Mouse (Mus musculus): ENCODE results near the gene Grik4.

Grik4 gene

DNA sequence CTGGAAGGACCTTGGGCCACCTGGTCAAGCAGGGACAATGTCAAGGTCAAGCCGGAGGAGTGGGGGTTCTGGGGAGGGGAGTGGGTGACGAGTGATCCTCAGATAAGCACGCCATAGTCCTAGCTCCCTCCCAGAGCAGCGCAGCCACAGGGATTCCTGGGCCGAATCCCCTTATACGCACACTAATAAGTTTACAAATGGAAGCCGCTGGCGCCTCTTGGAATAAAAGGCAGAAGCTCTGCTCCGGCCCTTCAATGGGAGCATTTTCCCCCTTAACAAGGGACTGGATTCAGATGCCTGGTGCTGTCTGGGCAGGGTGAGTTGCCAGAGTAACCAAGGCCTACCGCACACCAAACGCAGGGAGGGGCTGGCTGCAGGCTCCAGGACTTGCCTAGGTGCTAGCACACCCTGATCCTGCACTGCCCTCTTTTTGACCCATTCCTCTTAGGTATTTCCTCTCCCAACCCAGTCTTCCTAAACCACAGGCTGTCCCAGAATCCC is 46.2 kb downstream of the Grik4 start:
- DNase-seq, result no peak

DNA sequence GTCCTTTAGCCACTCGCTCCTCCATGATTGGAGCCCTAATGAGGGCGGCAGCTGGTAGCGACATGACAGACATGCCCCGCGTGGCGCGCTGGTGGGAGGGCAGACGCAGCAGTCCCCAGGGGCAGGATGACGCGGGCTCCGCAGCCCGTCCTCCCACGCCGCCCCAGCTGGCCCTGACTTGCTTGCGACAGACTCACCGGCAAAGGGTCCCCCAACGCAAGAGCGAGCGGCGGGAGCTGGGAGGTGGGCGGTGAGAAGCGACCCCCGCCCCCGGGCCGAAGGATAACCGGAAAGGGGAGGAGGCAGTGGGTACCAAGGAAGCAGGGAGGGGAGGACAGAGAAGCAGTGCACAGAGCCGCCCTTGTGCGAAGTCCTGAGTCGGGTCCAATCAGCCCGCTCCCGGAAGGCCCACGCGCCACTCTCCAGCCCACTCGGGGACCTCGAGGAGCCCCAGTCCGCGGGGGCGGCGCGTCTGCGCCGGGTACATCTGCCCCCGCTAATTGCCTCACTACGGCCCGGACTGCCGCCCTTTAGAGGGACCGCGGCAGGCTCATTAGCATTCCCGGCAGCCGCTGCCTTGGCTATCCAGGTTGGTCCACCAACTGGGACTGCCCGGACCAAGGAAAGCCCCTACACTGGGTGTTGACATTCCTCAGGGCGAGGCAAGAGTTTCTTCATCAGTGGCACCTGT is 46.8 kb downstream of the Grik4 start:
- DNase-seq, result peak; percentile 66

DNA sequence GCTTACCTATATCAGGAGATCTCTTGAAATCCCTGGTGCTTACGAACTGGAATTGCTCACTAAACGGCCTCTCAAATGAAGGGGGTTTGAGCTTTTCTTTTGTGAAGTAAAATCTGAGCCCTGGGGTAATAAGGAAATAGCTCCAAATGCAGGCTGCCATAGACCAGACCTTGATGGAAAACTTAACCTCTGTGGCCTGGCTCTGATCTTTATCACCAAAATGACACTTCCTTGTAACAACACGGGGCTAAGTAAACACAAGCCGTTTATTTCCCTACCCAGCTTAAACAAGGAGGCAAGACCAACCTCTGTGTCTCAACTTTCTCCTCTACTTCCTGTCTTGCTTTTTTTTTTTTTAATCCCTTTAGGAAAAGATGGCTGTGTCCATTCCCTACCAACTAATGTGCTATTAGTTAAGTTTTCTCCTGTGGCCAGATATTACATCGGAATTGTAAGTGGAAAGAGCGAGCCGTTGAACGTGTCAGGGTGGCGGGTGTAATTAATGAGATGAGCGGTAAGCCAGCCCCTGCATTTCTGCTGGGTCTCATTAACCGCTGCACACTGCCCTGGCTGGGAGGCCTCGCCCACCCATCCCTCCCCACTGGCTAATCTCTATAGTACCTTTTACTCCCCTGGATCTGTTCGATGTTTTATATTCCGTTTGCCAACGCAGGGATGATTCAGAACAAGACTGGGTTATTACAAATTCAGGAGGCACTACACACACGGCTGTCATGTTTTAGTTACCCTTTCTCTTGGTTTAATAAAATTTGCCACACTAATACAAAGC is 47.7 kb downstream of the Grik4 start:
- no peak for DNase-seq

DNA sequence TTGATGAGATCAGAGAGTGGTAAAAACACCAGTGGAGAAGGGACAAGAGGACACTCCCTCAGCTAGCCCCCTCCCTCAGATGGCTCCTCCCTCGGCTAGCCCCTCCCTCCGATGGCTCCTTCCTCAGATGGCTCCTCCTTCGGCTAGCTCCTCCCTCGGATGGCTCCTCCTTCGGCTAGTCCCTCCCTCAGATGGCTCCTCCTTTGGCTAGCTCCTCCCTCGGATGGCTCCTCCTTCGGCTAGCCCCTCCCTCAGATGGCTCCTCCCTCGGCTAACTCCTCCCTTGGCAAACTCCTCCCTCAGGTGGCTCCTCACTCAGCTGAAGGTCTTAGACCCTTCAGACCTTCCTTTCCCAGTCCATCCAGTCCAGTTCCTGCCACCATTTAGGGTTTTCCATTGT is 51.5 kb downstream of the Grik4 start:
- no peak for DNase-seq

DNA sequence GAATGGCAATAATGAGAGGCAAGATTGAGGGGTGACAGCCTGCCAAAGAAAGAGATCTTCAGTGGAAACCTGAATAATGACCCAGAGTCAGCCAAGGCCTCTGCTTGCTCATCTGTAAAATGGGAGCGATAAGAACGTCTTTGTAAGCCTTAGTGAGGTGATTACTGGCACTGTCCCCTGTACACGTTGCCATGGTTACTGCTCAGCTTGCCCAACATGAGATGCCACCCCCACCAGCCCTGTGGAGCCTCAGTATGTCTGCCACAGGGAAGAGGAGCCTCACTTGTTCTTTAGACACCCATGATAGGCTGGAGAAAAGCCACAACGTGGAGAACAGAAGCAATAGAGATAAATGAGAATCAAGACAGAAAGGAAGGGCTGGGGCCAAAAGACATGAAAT is 56.4 kb downstream of the Grik4 start:
- DNase-seq, result no peak

DNA sequence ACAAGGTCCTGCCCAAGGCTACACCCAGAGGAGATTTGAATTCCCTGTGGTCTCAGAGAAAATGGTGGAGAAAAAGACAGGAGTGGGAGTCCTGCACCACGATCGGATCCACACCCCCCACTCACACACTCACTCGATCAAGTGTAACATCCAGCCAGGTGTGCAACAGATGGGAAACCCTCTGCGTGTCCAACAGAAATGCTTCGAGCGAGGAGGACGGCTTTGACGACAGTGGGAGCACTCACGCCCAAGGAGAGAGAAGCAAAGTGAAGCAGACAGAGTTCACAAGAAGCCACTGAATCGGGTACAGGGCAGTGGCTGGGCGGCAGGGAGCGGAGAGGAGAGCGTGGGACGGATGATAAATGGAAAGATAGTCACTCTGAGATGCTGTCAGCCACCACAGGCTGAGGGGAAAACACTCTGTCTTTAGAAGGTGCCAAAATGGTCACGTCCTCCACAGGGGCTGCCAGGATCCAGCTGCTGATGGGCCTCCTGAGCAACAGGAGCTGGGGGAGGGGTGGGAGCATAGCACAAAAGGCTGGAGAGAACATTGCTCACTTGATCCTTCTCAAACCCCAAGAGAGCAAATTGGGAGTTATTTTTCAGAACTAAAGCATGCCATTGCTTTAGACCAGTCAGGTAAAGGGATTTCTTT is 58.1 kb downstream of the Grik4 start:
- no peak for DNase-seq

DNA sequence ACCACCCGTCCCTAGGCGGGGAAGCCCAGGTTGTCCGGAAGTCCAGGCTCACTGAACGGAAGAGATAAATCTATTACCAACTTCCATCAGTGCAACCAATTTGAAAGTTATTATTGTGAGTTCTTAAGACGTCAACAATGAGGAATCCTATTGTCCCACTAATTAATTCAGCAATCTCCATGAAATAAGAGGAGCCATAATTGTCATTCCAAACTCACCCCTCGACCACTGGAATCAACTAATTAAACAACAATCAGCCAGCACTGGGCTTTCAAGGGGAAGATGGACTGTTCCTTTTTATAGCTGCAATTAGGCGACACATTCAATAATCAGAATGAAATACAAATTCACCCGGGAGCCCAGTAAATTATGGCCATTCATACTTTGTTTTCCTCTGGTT is 58.7 kb downstream of the Grik4 start:
- DNase-seq, result no peak

DNA sequence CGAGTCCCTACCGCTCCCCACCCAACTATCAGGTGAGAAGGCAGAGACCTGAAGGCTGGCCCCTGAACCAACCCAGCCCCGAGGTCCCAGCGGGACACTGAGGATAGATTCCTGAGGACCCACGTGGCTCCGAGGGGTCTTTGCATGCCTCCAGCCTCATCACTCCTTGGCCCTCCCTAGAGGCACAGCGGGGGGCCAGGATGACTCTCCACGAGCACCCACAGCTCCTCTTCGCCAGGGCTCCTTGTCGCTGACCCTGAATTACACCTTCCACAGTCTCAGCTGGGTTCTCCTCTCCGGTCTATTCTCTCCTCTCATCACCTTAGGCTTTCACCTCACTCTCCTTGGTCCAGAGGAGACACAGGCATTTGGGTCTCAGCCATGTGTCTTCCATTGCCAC is 59.2 kb downstream of the Grik4 start:
- no peak for DNase-seq

DNA sequence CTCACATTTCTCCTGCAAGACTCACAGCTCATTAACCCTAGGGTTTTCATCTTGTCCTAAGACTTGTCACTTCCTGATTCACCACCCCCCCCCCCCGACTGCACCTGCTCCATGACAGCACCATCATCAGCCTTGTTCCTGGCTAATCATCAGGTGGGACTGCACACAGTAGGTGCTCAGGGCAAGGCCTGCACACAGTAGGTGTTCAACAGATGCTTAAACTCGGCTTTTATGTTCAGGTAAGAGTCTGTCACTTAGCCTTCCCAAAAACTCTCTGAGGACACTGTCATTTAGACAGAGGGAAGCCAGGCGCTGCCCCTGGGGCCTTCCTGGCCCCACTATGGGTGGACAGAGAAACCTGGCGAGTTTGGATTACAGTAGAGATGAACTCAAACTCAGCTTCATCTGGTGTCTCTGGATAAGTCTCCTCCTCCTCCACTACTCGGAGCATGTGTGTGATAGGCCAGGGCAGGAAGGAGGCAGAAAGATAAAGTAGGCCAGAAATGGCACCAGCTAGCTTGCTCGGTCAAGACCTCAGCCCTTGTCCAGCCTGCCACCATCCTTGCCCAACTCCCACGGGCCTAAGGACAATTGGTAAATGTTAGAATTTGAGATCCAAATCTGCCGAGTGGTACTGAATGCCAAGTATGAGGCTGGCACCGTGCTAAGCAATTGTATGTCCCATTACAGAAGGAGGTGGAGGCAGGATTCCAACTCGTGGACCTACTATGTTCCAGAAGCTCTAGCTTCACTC is 61.1 kb downstream of the Grik4 start:
- DNase-seq, result no peak

DNA sequence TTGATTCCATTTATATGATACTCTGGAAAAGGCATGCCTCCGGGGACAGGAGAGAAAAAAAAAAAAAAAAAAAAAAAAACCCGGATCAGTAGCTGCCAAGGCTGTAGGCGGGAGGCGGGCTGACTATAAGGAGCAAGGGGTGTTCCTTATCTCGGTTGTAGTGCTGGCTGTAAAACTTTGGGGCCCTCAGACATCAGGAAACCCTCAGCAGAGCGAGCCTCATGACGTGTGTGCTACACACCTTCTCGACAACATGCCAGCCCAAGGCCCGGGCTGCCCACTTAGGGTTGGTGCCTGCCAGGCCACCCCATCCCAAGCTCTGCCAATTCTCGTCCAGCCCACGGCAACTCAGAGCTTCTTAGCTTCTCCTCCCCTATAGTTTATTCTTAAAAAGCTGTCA is 62.0 kb downstream of the Grik4 start:
- no peak for DNase-seq

DNA sequence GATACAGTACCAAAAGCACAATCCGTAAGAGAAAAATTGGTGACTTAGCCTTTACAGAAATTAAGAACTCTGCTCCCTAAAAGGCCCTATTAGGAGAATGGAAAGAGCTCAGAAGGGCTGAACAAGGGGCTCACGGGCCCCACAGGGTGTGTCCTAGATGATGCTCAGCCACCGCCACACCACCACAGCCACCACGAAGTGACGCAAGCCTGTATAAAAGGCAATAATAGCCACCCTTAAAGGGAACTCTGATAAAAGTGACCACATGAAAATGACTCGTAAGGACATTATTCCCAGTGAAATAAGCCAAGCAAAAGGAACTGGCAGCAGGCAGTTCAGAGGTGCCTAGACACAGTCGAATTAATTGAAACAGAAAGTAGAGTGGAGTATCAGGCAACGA is 63.3 kb downstream of the Grik4 start:
- DNase-seq, result no peak

DNA sequence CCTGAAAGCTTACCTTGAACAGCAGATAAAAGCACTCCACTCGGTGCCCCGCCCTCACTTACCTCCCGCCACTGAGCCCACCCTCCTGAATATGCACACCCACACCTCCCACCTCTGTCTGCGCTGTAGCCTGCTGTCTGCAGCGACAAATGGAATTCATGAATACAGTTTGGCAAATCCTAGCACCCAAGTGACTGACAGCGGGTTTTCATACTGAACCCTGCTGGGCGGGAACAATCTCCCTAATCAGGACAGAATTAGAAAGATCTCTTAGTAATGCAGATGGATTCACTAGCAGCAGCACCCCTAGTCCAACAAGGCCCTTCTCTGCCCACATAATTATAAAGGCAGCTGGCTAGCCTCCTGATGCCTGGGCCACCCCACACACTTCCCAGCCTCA is 65.9 kb downstream of the Grik4 start:
- no peak for DNase-seq

DNA sequence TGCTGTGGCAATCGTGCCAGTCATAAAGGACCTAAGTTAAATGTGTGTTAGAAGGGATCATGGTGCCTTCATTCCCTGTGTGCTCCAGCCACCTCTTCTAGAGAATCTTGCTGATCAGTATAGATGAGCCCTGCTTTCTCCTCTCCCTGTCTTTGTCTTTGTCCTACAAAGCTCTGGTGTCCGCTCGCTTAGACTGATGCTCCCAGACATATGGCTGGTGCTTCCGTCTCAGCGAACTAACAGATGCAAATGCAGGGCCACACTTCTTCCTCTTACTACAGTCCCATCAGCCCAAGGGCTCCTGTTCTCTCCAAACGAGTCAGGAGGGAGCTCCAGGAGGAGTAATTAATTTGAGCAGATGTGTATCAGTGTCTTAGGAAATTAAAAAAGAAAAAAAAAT is 71.4 kb downstream of the Grik4 start:
- DNase-seq, result no peak

DNA sequence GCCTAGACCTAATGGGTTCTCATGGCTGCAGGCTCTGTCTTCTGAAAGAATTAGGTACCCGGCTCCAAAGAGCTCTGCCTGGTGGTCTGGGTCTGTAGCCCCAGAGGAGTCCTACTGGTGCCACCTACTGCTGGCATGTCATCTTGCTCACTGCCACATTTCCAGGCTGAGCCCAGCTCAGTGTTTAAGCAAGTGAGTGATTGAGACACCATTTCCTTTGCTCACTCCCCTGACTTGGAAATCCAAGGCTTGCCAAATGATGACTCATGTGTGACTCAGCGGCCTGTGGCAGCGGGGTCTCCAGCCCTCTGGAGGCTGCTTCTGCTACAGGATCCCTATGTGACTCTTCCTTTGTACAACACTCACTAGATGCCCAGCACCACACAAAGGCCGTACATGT is 72.6 kb downstream of the Grik4 start:
- peak; percentile 57 for DNase-seq

DNA sequence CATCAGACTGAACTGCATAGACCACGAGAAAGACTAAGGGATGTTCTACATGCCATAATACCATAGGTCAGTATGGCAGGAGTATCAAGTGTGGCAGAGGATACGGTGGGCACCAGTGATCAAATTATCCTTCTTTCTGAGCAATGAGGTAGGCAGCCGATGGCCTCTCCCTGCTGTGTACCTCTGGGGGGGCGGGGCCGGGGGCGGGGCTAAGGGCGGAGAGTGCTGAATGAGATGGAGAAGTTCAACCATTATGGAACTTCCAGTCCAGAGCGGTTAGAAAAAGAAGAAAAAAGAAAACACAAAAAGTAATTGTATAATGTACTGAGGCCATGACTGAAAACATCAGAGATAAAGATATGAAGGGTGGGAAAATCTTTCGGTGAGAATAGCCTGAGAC is 74.0 kb downstream of the Grik4 start:
- DNase-seq, result no peak

DNA sequence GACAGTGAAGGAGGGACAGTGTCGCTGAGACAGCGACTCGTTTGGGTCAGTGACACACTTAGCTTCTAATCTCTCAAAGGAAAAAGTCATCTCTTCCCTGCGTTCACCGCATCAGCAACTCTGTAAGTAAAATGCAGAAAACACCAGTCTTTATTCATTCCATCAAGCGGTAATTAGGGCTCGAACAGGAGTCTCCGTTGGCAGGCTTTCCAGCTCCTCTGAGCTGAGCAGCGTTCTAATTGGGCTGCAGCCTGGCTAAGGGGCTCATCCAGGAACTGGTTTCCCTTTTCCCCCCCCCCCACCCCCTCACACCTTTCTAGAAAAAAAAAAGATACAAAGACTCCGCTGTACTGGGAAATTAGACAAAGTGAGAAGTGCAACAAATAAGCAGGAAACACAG is 75.8 kb downstream of the Grik4 start:
- no peak for DNase-seq

DNA sequence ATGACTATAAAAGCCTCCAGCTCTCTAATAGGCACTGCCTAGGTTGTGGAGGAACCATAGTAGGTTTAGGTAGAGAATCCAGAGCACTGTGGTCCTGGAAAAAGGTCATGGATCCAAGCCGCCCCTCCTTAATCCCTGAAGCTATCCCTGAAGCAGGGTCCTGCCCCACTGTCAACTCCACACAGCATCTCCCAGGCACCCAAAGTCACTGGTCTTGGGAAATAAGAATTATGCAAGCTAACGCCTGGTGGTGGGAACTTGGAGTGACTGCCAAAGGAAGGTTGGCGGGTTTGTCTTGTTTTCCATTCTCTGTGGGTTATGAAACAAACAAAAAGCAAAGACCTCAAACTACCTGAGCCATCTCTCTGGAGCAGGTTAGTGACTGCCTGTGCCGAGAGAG is 77.6 kb downstream of the Grik4 start:
- DNase-seq, result peak; percentile 30

DNA sequence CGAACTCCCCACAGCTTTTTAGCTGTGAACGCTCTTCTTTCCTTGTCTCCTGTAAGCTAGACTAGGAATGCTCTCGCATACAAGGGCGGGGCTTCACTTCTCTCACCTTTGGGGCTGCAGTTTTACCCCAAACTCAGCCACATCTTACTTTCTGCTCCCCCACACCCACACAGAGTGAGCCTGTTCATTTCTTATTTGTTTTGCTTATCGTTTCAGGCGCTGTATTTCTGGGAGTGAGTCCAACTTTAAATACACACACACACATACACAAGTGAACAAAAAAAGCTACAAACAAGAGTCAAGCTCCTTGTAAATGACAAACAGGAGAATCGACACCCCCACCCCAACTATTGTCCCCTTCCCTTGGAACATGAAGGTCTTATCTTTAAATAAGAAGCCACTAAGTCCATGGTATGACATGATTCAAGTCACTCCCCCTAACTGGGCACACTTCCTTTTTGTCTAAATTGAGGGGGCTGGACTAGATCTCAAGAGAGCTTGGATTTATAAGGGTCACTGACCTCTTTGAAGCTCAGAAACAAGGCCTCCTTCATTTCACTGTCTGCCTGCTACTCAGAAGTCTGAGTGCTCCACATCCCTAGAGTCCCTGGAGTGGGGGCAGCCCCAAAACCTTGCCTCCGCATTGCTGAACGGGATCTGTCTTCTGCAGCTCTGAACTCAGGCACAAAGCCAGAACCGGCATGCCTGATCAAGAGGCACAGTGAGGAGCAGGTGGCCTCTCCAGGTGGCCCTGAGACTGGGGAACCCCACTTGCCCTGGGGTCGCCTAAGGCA is 79.1 kb downstream of the Grik4 start:
- DNase-seq, result peak; percentile 27

DNA sequence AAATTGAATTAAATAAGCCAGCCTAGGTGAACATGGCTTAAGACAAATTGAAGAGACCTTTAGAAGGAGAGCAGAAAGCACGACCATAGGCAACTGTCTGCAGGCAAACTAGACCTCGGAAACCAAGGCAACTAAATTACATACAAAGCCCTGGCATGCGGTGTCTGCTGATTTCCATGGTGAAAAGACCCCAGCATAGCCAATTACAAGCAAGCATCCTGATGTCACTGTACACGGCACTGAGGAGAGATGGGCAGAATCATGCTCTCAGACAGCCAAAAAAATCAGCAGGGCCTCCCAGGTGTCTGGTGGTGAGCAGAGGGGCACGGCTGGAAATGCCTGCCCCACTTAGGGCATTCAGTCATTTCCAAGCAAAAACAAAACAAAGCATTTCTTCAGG is 80.9 kb downstream of the Grik4 start:
- no peak for DNase-seq

DNA sequence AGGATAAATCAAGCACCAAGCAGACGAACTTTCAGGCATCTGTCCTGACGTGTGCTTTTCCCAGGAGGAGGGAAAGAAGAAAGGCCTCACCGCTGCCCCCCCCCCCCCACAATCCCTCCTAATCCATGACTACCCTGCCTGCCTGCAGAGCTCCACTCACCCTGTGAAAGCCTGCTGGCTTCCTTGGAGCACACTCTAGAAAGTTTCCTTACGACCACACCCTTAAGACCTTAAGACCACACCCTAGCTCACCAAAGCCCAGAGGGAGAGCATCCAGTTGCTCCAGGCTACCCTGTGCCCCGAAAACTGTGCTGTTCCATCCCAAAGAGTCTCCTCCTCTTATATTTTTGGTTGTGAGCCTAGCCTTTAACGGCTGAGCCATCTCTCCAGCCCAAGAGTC is 82.6 kb downstream of the Grik4 start:
- no peak for DNase-seq

DNA sequence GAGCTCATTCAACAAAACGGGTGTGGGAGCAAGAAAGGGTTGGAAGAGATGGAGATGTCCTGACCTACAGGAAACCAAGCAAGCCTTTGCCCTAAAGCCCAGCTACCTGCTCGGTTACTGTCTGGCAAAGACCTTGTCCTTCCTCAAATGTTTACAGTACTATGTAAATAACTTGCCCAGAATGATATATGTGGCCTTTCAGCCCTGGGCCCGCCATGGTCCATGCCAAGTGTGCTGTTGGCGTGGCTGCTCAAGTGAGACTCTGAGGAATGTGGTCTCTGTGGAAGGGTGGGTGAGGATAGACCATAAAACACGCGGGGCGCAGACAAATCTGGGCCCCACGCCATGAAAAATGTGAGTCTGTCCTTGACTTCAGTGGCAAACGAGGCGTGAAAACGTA is 83.1 kb downstream of the Grik4 start:
- no peak for DNase-seq
